Mouse (Mus musculus) spleen, adult 10 weeks (tissue): ENCODE measurements around the gene Olfr1132. TPM values are rescaled to one million over a fixed set of nuclear protein-coding genes. Genes with fewer than 3 reads are reported as not detected.

Source experiments
- polyA plus RNA-seq: library from polyadenylated mRNA; stranded (reverse); fragments of 350-450 nt; fragmentation: Illumina TruSeq; extraction: RNeasy Lipid Tissue Mini Kit (QIAGEN cat#74804); gene quantifications from one replicate; pipeline ENCODE4 v1.2.3, GENCODE M21; 2015; ENCODE audit warnings: low replicate concordance; ENCODE audit not compliant: insufficient read depth

Gene Olfr1132
- not detected for polyA plus RNA-seq

DNA sequence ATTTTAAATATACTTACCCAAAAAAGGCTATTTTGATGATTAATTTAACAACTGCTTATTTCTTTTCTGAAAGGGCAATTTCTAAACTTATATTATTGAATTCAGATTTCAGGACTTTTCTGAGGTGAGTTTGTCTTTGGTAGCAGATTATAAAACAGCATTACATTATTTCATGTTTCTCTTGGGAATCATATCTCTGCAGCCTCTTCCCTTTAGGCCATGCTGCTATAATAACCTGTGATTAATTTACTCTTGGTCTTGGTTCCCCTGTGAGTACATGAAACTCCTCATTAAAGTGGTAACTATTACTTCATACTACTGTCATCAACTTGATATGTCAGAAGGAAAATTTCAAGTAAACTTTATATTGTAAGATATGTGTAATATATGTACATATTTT lies at the start of gene Olfr1132:
Olfr1132 (minus strand) TSS at position 101 of the 400 bp plus-strand sequence.

DNA sequence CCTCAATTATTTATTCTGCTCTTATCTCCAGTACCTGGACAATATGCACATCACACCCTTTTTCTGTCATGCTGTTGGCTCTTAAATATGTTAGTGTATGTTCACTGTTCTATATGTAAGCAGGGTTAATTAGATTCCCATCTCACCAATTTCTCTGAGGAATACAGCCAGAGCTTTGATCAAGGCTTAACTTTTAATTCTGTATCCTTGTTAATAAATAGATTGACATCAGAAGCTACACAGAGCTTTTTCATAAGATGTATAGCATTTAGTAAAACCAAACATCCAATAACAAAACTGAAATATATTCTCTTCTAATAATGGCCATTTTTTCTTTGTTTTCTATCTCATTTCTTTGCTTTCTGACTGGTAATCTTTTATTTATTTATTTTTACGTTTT lies 36.2 kb upstream of the Olfr1132 start, which contains the start of gene Olfr1135:
Olfr1135 (minus strand) TSS at position 101 of the 400 bp plus-strand sequence.

GRCm38 (mm10) chr2:87658360-87658759 lies 21.0 kb upstream of the Olfr1132 start, which contains the start of gene Olfr1134:
TSS of gene Olfr1134 (minus strand) at chr2:87658460.

DNA sequence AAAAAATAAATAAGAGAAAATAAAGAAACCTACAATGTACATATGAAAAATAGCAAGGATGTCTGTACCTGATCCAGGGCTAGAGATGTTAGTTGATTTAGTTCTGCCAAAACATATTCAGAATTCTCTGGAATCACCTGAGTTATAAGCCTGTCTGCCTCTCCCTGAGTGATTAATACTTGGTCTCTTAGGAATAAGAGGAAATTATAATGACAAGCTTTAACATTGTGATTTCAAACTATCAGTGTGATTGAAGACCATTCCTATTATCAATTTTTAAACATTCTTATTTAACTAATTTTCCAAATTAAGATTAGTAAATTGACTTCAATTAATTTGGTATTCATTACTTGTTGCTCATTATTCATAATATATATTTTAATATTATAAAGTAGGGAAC lies 9.9 kb upstream of the Olfr1132 start, which contains the start of gene Olfr1133:
Olfr1133 (minus strand) TSS at position 101 of the 400 bp plus-strand sequence.

GRCm38 (mm10) chr2:87626804-87627203 lies 10.5 kb downstream of the Olfr1132 start, which contains the start of gene Olfr1131:
TSS of gene Olfr1131 (plus strand) at chr2:87627104.

GRCm38 (mm10) chr2:87605912-87606311 lies 31.4 kb downstream of the Olfr1132 start, which contains the start of gene Olfr1130:
TSS of gene Olfr1130 (plus strand) at chr2:87606212.

Other genes with a start within 250 kb of the Olfr1132 start
- not detected for gene Olfr1123, start 220.9 kb downstream of the Olfr1132 start, polyA plus RNA-seq
- gene Olfr1124, start 207.3 kb downstream of the Olfr1132 start, polyA plus RNA-seq, result not detected
- not detected for gene Olfr1126, start 183.6 kb downstream of the Olfr1132 start, polyA plus RNA-seq
- gene Pramel7, start 140.4 kb downstream of the Olfr1132 start, polyA plus RNA-seq, result not detected
- not detected for gene Pramel6, start 131.0 kb downstream of the Olfr1132 start, polyA plus RNA-seq
- not detected for gene Olfr153, start 105.7 kb downstream of the Olfr1132 start, polyA plus RNA-seq
- gene Olfr1128, start 92.0 kb downstream of the Olfr1132 start, polyA plus RNA-seq, result not detected
- not detected for gene Olfr1129, start 63.6 kb downstream of the Olfr1132 start, polyA plus RNA-seq
- not detected for gene Olfr1130, start 31.3 kb downstream of the Olfr1132 start, polyA plus RNA-seq
- gene Olfr1131, start 10.4 kb downstream of the Olfr1132 start, polyA plus RNA-seq, result not detected
- not detected for gene Olfr1133, start 9.8 kb upstream of the Olfr1132 start, polyA plus RNA-seq
- gene Olfr1134, start 20.9 kb upstream of the Olfr1132 start, polyA plus RNA-seq, result not detected
- not detected for gene Olfr1135, start 36.1 kb upstream of the Olfr1132 start, polyA plus RNA-seq
- not detected for gene Olfr1136, start 56.4 kb upstream of the Olfr1132 start, polyA plus RNA-seq
- not detected for gene Olfr1137, start 75.6 kb upstream of the Olfr1132 start, polyA plus RNA-seq
- gene Olfr1138, start 102.4 kb upstream of the Olfr1132 start, polyA plus RNA-seq, result not detected
- gene Olfr1140, start 106.2 kb upstream of the Olfr1132 start, polyA plus RNA-seq, result not detected
- gene Olfr1141, start 116.5 kb upstream of the Olfr1132 start, polyA plus RNA-seq, result not detected
- gene Olfr152, start 141.9 kb upstream of the Olfr1132 start, polyA plus RNA-seq, result not detected
- gene Olfr1143, start 163.1 kb upstream of the Olfr1132 start, polyA plus RNA-seq, result not detected
- not detected for gene Olfr1145, start 172.3 kb upstream of the Olfr1132 start, polyA plus RNA-seq
- not detected for gene Olfr1148, start 193.0 kb upstream of the Olfr1132 start, polyA plus RNA-seq
- not detected for gene Olfr1150-ps1, start 206.5 kb upstream of the Olfr1132 start, polyA plus RNA-seq
- gene Olfr1151, start 218.3 kb upstream of the Olfr1132 start, polyA plus RNA-seq, result not detected
- not detected for gene Olfr1152, start 229.0 kb upstream of the Olfr1132 start, polyA plus RNA-seq